Mouse (Mus musculus) spleen, adult 2 months (tissue): ENCODE measurements around the gene Col27a1.
A peak's percentile ranks its signal among the peaks of the same experiment; 100 is the strongest.

Source experiments
- CTCF ChIP-seq: fragments of 200-500 bp; IDR thresholded peaks from 2 replicates; pipeline ENCODE4 v1.5.1; 2011; ENCODE audit warnings: mild to moderate bottlenecking, inconsistent platforms; ENCODE audit not compliant: insufficient read depth, insufficient read length, insufficient replicate concordance; ENCODE audit errors: extremely low read depth
- POLR2A ChIP-seq: fragments of 200-500 bp; IDR thresholded peaks from 2 replicates; pipeline ENCODE4 v1.6.1; 2011; ENCODE audit warnings: low read depth, low read length, inconsistent platforms

DNA sequence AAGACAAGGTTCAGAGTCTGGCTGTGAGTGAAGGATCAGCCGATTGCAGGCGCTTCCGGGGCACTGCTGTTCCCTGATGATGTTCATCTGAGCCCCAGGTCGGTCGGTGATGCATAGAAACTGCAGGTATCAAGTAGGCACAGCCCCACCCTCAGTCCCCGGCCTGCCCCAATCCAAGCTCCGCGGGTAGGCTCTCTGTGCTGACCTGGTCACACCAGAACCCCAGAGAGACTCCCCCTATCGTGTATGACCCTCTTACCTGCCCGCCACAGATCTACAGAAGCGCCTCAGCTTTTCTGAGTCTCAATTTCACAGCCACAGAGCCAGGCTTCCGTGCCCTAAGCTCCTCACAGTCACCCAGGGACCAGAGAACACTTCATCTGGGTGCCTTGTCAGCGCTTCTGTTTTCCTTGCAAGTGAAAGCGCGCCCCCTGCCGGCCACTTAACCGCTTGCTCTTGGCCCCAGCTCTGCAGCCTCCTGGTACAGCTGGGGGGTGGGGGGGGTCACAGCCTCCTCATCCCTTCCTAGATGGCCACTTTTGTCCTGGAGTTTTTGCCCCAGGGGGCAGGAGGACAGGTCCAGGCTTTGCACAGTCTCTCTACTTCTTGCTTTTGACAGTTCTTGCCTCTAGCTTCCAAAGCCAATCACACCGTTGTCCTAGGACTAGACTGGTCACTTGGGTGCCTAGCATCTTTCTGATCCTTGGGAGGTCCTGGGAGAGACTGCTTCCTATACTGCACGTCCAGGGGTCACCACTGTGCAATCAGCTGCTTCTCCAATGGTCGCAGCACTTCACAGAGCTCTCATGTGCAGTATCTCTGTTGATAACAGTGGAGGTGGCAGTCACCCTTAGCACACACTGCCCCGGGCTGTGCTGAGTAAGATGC is 93.6 kb downstream of the Col27a1 start:
- TF ChIP-seq CTCF (peak; percentile 84), POLR2A (no peak)
